Mouse (Mus musculus): ENCODE measurements around the gene L3mbtl3.

Gene L3mbtl3

GRCm38 (mm10) chr10:26337896-26338503, 37.8 kb downstream of the L3mbtl3 start:
- no peak for DNase-seq (ENCODE audit: low spot score in 2 of 2)

- DNase-seq (ENCODE audit: low spot score in 2 of 2) = no peak
These were observed 41.8 kb downstream of the L3mbtl3 start for GRCm38 (mm10) chr10:26333966-26334365.

DNA sequence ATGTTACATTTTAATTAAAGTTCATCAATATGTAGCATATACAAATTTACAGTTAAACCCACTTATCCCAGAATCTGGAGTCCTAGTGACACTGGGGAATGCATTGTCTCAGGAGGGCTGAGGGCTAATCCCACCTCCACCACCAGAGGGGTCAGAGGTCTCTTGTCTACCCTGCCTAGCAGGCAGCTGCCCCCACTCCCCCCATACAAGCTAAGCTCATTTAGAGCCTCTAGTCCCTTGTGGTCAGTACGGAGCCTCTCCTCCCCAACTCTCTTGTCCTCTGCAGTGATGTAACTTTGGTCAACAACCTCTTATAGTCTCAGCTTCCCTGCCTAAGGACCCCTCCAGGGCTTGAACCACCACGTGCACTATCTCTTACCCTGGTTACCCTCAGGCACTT, 43.0 kb downstream of the L3mbtl3 start:
- DNase-seq (ENCODE audit: low spot score in 2 of 2) = no peak

- no peak for DNase-seq (ENCODE audit: low spot score in 2 of 2)
These were observed 46.9 kb downstream of the L3mbtl3 start for GRCm38 (mm10) chr10:26328843-26329242.

DNA sequence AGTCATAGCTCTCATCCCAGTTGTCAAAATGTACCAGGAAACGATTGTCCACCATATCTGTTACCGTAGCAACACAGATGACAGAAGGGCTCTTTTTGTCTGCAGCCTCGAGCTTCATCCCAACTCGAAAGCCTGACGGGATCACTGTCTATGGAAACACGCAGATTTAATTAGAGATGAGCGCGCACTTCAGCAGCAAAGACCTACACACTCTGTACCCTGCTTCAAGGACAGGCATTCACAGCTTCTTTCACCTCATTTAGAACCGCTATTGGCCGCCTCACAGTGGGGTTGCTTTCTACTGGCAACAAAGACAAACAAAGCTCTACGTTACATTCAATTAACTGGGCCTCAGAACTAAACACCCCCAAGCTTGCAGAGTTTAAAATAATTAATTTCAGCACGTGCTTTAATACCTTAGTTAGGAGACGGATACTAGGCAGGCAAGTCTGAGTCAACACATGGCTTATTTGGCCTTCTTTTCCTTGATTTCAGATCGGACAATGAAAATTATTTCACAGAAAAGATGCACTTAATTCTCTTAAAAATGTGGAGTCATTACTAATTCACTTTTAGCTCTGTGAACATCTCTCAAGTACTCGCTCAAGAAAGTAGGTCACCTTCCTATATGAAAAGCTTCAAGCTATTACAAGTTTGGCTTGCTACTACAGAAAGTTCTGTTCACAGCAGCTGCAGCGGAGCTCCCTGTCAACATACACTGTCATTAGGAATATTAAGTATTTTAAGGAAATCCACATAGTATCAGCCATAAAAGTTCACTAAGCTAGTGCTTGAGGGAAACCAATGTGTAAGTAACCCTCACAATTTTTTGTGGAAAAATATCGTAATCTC, 47.9 kb downstream of the L3mbtl3 start:
- DNase-seq (ENCODE audit: low spot score in 2 of 2) = no peak

- no peak for DNase-seq (ENCODE audit: low spot score in 2 of 2)
These were observed 48.5 kb downstream of the L3mbtl3 start for GRCm38 (mm10) chr10:26327291-26327690.

GRCm38 (mm10) chr10:26325320-26325719, 50.5 kb downstream of the L3mbtl3 start:
- no peak for DNase-seq (ENCODE audit: low spot score in 2 of 2)

DNA sequence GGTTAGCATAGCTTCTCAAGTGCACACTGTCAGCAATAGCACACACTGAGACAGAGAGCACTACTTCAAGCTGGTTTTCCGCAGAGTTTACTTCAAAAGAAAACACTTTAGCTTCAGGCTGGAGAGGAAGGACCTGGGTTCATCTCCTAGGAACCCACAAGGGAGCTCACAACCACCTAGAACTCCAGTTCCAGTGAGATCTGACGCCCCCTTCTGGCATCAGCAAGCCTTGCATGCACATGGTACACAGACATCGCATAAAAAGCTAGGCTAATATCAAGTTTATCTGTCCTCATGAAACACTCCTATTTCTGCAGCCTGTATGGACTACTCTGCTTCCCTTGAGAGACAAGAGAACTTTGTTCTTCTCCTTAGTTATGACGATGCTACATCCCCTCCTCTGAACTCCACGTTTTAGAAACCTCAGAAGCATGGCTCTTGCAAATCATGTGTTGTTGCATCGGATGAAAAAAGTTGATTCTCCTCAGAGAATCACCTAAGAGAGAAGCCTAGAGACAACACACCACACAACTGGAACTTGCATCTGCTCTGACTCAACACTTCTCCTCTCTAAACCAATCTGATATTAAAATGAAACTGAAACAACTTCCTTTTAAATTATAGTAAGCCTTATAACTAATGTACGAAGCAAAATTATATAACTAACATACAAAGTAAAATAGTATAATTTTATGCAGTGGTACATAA, 53.3 kb downstream of the L3mbtl3 start:
- no peak for DNase-seq (ENCODE audit: low spot score in 2 of 2)

GRCm38 (mm10) chr10:26320679-26321078, 55.1 kb downstream of the L3mbtl3 start:
- DNase-seq (ENCODE audit: low spot score in 2 of 2) = no peak

- DNase-seq (ENCODE audit: low spot score in 2 of 2) = no peak
These were observed 61.4 kb downstream of the L3mbtl3 start for GRCm38 (mm10) chr10:26314327-26314726.

- DNase-seq (ENCODE audit: low spot score in 2 of 2) = no peak
These were observed 72.3 kb downstream of the L3mbtl3 start for GRCm38 (mm10) chr10:26303485-26303884.

GRCm38 (mm10) chr10:26302336-26302735, 73.4 kb downstream of the L3mbtl3 start:
- DNase-seq (ENCODE audit: low spot score in 2 of 2) = no peak

- no peak for DNase-seq (ENCODE audit: low spot score in 2 of 2)
These were observed 78.1 kb downstream of the L3mbtl3 start for GRCm38 (mm10) chr10:26297626-26298025.

- no peak for DNase-seq (ENCODE audit: low spot score in 2 of 2)
These were observed 78.6 kb downstream of the L3mbtl3 start for GRCm38 (mm10) chr10:26297200-26297599.

- no peak for DNase-seq (ENCODE audit: low spot score in 2 of 2)
These were observed 88.6 kb downstream of the L3mbtl3 start for GRCm38 (mm10) chr10:26287136-26287535.

- DNase-seq (ENCODE audit: low spot score in 2 of 2) = no peak
These were observed 95.8 kb downstream of the L3mbtl3 start for GRCm38 (mm10) chr10:26280009-26280408.

DNA sequence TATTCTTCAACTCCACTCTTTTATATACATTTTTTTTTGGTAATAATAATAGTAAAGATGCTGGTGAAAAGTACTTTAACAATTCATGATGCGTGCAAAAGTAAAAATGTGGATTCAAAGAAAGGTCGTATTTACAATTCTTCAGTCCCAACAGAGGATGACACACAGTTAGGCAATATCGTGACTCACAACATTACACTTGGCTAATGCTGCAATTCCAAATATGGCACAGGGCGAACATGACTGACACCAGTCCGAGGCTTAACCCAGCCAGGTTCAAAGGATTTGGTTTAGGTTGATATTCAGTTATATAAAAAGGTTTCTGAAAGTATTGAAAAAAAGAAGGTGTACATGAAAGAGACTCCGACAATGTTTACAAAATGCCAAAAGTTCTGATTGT, 100.4 kb downstream of the L3mbtl3 start:
- DNase-seq (ENCODE audit: low spot score in 2 of 2) = no peak

- DNase-seq (ENCODE audit: low spot score in 2 of 2) = no peak
These were observed 111.9 kb downstream of the L3mbtl3 start for GRCm38 (mm10) chr10:26263744-26264459.

DNA sequence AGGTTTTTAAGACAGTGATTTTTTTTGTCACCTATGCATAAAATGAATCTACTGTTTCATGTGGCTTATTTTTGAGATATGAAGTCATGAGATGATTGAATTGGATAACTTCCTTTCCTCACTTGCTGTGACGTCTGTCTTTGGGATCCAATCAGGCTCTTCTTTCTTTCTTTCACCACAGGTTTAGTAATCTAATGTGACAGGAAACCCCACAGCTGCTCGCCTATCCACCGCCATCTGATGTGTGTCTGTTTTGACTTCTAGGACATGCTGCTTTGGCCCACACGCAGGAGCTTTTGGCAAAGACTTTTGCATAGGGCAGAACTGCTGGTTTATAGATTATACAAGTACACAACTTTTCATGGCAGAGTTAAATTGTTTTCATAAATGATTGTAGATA, 115.9 kb downstream of the L3mbtl3 start:
- no peak for DNase-seq (ENCODE audit: low spot score in 2 of 2)

DNA sequence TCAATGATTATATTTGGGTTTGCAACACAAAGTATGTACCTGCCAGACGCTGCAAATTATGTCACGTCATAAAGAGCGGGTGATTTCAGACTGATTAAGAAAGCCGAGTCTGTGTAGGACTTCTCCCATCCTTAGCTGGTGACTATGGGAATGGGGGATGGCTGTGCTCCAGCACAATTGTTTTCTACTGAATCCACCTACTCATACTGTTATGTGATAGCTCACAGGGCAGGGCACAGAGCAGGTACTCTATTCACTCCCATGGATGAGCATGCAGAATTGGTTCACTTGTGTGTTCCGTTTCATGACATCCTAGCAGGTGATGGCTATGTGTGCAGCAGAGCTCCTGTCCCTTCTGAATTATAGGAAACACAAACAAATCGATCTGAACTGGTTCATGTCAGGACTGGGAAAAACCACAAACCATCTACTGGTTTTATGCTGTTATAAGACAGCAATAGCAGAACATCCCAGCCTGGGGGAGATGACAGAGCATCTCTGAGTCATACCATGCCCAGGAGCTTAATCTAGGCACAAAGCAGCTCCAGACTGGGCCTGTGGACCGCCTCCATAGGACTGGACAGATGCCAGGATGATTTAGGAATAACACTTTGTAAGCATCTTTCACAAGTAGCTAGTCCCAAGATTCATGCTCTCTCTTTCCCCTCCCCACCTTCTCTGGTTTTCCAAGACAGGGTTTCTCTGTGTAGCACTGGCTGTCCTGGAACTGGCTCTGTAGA, 126.2 kb downstream of the L3mbtl3 start:
- peak; percentile 15 to 65 for DNase-seq (ENCODE audit: low spot score in 2 of 2)

DNA sequence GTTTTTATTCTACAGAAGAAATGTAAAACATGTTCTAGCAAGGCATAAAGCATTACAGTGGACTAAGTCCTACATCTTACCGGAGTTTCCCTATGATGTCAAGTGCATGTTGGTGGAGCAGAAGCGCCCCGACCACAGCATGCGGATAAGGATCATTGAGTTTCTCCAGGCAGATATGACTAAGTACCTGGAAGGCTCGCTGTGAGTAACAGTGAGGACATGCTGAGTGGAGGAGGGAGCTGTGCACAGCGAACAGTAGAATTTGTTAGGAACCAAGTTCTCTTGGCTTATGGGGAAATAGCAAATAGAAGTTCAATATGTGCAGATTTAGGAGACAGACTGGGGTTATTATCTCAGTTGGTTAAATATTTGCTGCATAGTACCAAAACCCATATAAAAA, 131.3 kb downstream of the L3mbtl3 start:
- no peak for DNase-seq (ENCODE audit: low spot score in 2 of 2)

Data from frontal cortex, postnatal 10 days (tissue).